Comparison of ENCODE assay signal across 8 mouse cellular contexts in the genomic region with DNA sequence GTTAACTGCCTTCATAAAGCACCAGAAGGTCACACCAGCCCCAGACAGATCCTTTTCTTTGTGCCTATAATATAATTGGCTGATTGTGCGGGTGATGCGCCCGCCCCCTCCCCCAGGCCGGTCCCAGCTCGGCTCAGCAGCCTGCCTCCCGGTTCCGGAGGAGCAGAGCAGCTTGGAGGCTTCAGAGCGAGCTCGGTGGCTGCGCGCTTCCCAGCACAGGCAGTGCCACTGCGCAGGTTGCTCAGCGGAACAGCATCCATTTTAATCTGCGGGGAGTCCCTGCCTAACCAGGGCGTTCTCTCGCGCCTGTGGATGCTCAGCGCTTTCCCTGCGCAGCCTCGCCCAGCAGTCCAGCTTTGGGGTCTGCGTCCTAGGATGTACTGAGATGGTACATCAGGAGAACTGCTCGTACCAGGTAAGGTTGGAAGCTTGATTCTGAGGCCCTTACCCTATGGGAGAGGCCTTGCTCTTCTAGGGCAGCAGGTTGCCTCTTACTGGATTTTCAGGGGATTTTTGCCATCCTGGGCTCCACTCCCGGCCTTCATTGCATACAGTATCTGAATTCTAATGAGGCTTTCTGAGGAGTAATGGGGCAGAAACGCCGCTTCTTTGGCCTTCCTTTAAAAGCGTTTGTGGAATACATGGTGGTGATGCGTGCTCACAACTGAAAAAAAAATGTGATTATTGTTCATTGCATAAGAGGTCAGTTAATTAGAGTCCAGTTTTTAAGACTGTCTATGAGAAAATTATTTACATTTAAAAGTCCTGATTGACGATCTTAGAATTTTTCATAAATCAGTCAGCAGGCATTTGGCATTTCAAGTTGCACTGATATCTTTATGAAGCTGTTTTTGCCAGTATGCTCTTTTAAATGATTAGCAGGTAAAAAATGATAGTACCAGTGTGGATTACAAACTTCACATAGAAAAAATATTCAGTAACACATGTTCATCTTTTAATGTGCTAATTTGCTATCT.
DNase-seq lines count a peak whose midpoint lies in the region; ATAC-seq lines count a peak whose summit lies in the region.

No protein-coding gene starts in this region.

- H3K4me2 ChIP-seq in forebrain, embryonic 11.5 days (ENCODE audit: low read depth, low read length, severe bottlenecking) = peak overlapping the region; percentile 63
- H3K4me2 ChIP-seq in hindbrain, embryonic 15.5 days = peak overlapping the region; percentile 61
- peak overlapping the region; percentile 65 for H3K4me2 ChIP-seq in midbrain, embryonic 14.5 days (ENCODE audit: low read length)

- peak; percentile 83 for ATAC-seq in cerebellum, adult (ENCODE audit: insufficient number of reproducible peaks, low FRiP score, low TSS enrichment)
- ATAC-seq in forebrain, embryonic 11.5 days (replicated peaks; ENCODE audit: low FRiP score) = peak; percentile 92
- ATAC-seq in hindbrain, embryonic 15.5 days (ENCODE audit: low FRiP score, low read depth) = peak; percentile 92
- peak; percentile 91 for ATAC-seq in midbrain, embryonic 14.5 days (ENCODE audit: low FRiP score, low TSS enrichment)

- DNase-seq in R1 (ENCODE audit: low read depth, low spot score) = peak; percentile 88
- DNase-seq in forebrain, embryonic 11.5 days (ENCODE audit: low spot score) = peak; percentile 90
- peak; percentile 86 to 93 for DNase-seq in left cerebral cortex, postnatal 25 days (ENCODE audit: low spot score in 2 of 2)
- peak; percentile 92 for DNase-seq in midbrain, embryonic 14.5 days
- peak; percentile 73 for DNase-seq in testis, postnatal 10 days (ENCODE audit: low spot score)
- DNase-seq in gastrocnemius, postnatal 10 days = no peak

- H3K27me3 ChIP-seq in forebrain, embryonic 11.5 days (ENCODE audit: control insufficient read depth, insufficient read depth, low read length) = no peaks in the 10 kb centered on the region
- H3K27me3 ChIP-seq in hindbrain, embryonic 15.5 days = no peaks in the 10 kb centered on the region
- no peaks in the 10 kb centered on the region for H3K27me3 ChIP-seq in midbrain, embryonic 14.5 days (ENCODE audit: control insufficient read depth, insufficient read depth, low read length)

- H3K9me3 ChIP-seq in forebrain, embryonic 11.5 days (ENCODE audit: control insufficient read depth, low read length) = no peaks in the 10 kb centered on the region
- no peaks in the 10 kb centered on the region for H3K9me3 ChIP-seq in hindbrain, embryonic 15.5 days
- no peaks in the 10 kb centered on the region for H3K9me3 ChIP-seq in midbrain, embryonic 14.5 days (ENCODE audit: control insufficient read depth, low read length)

- no peaks in the 10 kb centered on the region for H3K36me3 ChIP-seq in forebrain, embryonic 11.5 days (ENCODE audit: control insufficient read depth, insufficient read depth, low read length)
- H3K36me3 ChIP-seq in hindbrain, embryonic 15.5 days = no peaks in the 10 kb centered on the region
- H3K36me3 ChIP-seq in midbrain, embryonic 14.5 days (ENCODE audit: control insufficient read depth, insufficient read depth, low read length) = no peaks in the 10 kb centered on the region

- H3K27ac ChIP-seq in forebrain, embryonic 11.5 days (ENCODE audit: low read depth, low read length) = peak overlapping the region; percentile 92
- peak overlapping the region; percentile 98 for H3K27ac ChIP-seq in hindbrain, embryonic 15.5 days (replicated peaks)
- H3K27ac ChIP-seq in midbrain, embryonic 14.5 days (replicated peaks; ENCODE audit: low read depth, low read length) = peak overlapping the region; percentile 97

- WGBS in forebrain, embryonic 11.5 days = 4% methylated on average over 28 of the region's 28 CpGs
- WGBS in hindbrain, embryonic 15.5 days = 4% methylated on average over 28 of the region's 28 CpGs
- WGBS in midbrain, embryonic 14.5 days = 4% methylated on average over 28 of the region's 28 CpGs

- intact Hi-C loops in left cerebral cortex, postnatal 25 days (cut with DNase I) = no loop called here

- H3K4me3 ChIP-seq in forebrain, embryonic 11.5 days (ENCODE audit: low read depth, low read length) = peak overlapping the region; percentile 40
- peak overlapping the region; percentile 58 for H3K4me3 ChIP-seq in hindbrain, embryonic 15.5 days
- peak overlapping the region; percentile 47 for H3K4me3 ChIP-seq in midbrain, embryonic 14.5 days (replicated peaks; ENCODE audit: low read depth, low read length)

- peak overlapping the region; percentile 73 for H3K9ac ChIP-seq in forebrain, embryonic 11.5 days (ENCODE audit: low read length)
- peak overlapping the region; percentile 73 for H3K9ac ChIP-seq in hindbrain, embryonic 15.5 days
- H3K9ac ChIP-seq in midbrain, embryonic 14.5 days (replicated peaks; ENCODE audit: low read length) = peak overlapping the region; percentile 65

- peaks cover 18% of the 10 kb centered on the region; the same call in 1 of the 2 replicates for H3K4me1 ChIP-seq in forebrain, embryonic 11.5 days (replicated peaks; ENCODE audit: control insufficient read depth, insufficient read depth, low read length)
- H3K4me1 ChIP-seq in hindbrain, embryonic 15.5 days (replicated peaks) = peaks cover 43% of the 10 kb centered on the region
- peaks cover 38% of the 10 kb centered on the region for H3K4me1 ChIP-seq in midbrain, embryonic 14.5 days (ENCODE audit: control insufficient read depth, insufficient read depth, low read length)
